Mouse (Mus musculus): ENCODE measurements around the gene Slc19a2. TPM values are rescaled to one million over a fixed set of nuclear protein-coding genes. Genes with fewer than 3 reads are reported as not detected.
"Not testable (repeated sequence)": the region's sequence is repeated elsewhere in the genome, so short reads cannot be mapped to it uniquely, and the experiment has no call there.

The Slc19a2 gene
- polyA plus RNA-seq, 1 experiment, result 8.2 TPM

- WGBS, result 96% methylated on average over 3 of the region's 3 CpGs
- no peaks in the 10 kb centered on the region for H3K36me3 ChIP-seq (ENCODE audit: control insufficient read depth, insufficient read depth, low read length)
- H3K4me1 ChIP-seq (replicated peaks; ENCODE audit: control insufficient read depth, insufficient read depth, low read length), result peaks cover 9% of the 10 kb centered on the region
- DNase-seq, result no peak
- TF ChIP-seq CTCF (IDR thresholded peaks at IDR 0.05; ENCODE audit: borderline replicate concordance, control insufficient read depth, extremely low read depth, insufficient read depth, low read length, poor library complexity) (no peak), POLR2A (IDR thresholded peaks at IDR 0.05; ENCODE audit: control insufficient read depth, extremely low read depth, insufficient read depth, low read length, poor library complexity) (no peak)
- no peak overlapping the region for H3K27ac ChIP-seq (ENCODE audit: control insufficient read depth, insufficient read depth, low read length)
- H3K4me3 ChIP-seq (ENCODE audit: control insufficient read depth, insufficient read depth, low read length), result no peak overlapping the region
- H3K27me3 ChIP-seq (ENCODE audit: control insufficient read depth, insufficient read depth, low read length), result no peaks in the 10 kb centered on the region
These were observed 33.7 kb upstream of the Slc19a2 start for GRCm38 (mm10) chr1:164215097-164215496.

- Histone ChIP-seq H3K27ac (ENCODE audit: control insufficient read depth, insufficient read depth, low read length) (no peak overlapping the region), H3K36me3 (ENCODE audit: control insufficient read depth, insufficient read depth, low read length) (no peaks in the 10 kb centered on the region), H3K27me3 (ENCODE audit: control insufficient read depth, insufficient read depth, low read length) (no peaks in the 10 kb centered on the region), H3K4me1 (replicated peaks; ENCODE audit: control insufficient read depth, insufficient read depth, low read length) (peaks cover 9% of the 10 kb centered on the region), H3K4me3 (ENCODE audit: control insufficient read depth, insufficient read depth, low read length) (no peak overlapping the region)
- WGBS, result 89% methylated on average over 6 of the region's 6 CpGs
- TF ChIP-seq POLR2A (IDR thresholded peaks at IDR 0.05; ENCODE audit: control insufficient read depth, extremely low read depth, insufficient read depth, low read length, poor library complexity) (no peak), CTCF (IDR thresholded peaks at IDR 0.05; ENCODE audit: borderline replicate concordance, control insufficient read depth, extremely low read depth, insufficient read depth, low read length, poor library complexity) (no peak)
- no peak for DNase-seq
These were observed 33.3 kb upstream of the Slc19a2 start for GRCm38 (mm10) chr1:164215540-164215939.

- no peaks in the 10 kb centered on the region for H3K36me3 ChIP-seq (ENCODE audit: control insufficient read depth, insufficient read depth, low read length)
- no peak for TF ChIP-seq CTCF (IDR thresholded peaks at IDR 0.05; ENCODE audit: borderline replicate concordance, control insufficient read depth, extremely low read depth, insufficient read depth, low read length, poor library complexity)
- no peaks in the 10 kb centered on the region for H3K27me3 ChIP-seq (ENCODE audit: control insufficient read depth, insufficient read depth, low read length)
- H3K4me1 ChIP-seq (replicated peaks; ENCODE audit: control insufficient read depth, insufficient read depth, low read length), result peaks cover 9% of the 10 kb centered on the region
- DNase-seq, result peak; percentile 10
- no peak overlapping the region for H3K27ac ChIP-seq (ENCODE audit: control insufficient read depth, insufficient read depth, low read length)
- 8% methylated on average over 15 of the region's 15 CpGs for WGBS
- no peak overlapping the region for H3K4me3 ChIP-seq (ENCODE audit: control insufficient read depth, insufficient read depth, low read length)
These were observed 30.8 kb upstream of the Slc19a2 start for GRCm38 (mm10) chr1:164217791-164218685.

- TF ChIP-seq CTCF (IDR thresholded peaks at IDR 0.05; ENCODE audit: borderline replicate concordance, control insufficient read depth, extremely low read depth, insufficient read depth, low read length, poor library complexity) (no peak), POLR2A (IDR thresholded peaks at IDR 0.05; ENCODE audit: control insufficient read depth, extremely low read depth, insufficient read depth, low read length, poor library complexity) (no peak)
- no peak for DNase-seq
- H3K27ac ChIP-seq (ENCODE audit: control insufficient read depth, insufficient read depth, low read length), result no peak overlapping the region
These were observed 28.6 kb upstream of the Slc19a2 start for GRCm38 (mm10) chr1:164220261-164220660.

GRCm38 (mm10) chr1:164223089-164223488 is 25.8 kb upstream of the Slc19a2 start:
- Histone ChIP-seq H3K27ac (ENCODE audit: control insufficient read depth, insufficient read depth, low read length) (no peak overlapping the region), H3K4me3 (ENCODE audit: control insufficient read depth, insufficient read depth, low read length) (no peak overlapping the region), H3K27me3 (ENCODE audit: control insufficient read depth, insufficient read depth, low read length) (no peaks in the 10 kb centered on the region), H3K4me1 (replicated peaks; ENCODE audit: control insufficient read depth, insufficient read depth, low read length) (peaks cover 5% of the 10 kb centered on the region), H3K36me3 (ENCODE audit: control insufficient read depth, insufficient read depth, low read length) (no peaks in the 10 kb centered on the region)
- no peak for DNase-seq
- TF ChIP-seq POLR2A (IDR thresholded peaks at IDR 0.05; ENCODE audit: control insufficient read depth, extremely low read depth, insufficient read depth, low read length, poor library complexity) (no peak), CTCF (IDR thresholded peaks at IDR 0.05; ENCODE audit: borderline replicate concordance, control insufficient read depth, extremely low read depth, insufficient read depth, low read length, poor library complexity) (no peak)

More at GRCm38 (mm10) chr1:164220261-164220660, 28.6 kb upstream of the Slc19a2 start:
- Histone ChIP-seq H3K4me3 (ENCODE audit: control insufficient read depth, insufficient read depth, low read length) (no peak overlapping the region), H3K4me1 (replicated peaks; ENCODE audit: control insufficient read depth, insufficient read depth, low read length) (peaks cover 9% of the 10 kb centered on the region), H3K27me3 (ENCODE audit: control insufficient read depth, insufficient read depth, low read length) (no peaks in the 10 kb centered on the region), H3K36me3 (ENCODE audit: control insufficient read depth, insufficient read depth, low read length) (no peaks in the 10 kb centered on the region)
- WGBS, result 96% methylated on average over 4 of the region's 4 CpGs

- H3K36me3 ChIP-seq (ENCODE audit: control insufficient read depth, insufficient read depth, low read length); H3K4me1 ChIP-seq (replicated peaks; ENCODE audit: control insufficient read depth, insufficient read depth, low read length); DNase-seq; H3K27me3 ChIP-seq (ENCODE audit: control insufficient read depth, insufficient read depth, low read length); H3K27ac ChIP-seq (ENCODE audit: control insufficient read depth, insufficient read depth, low read length); H3K4me3 ChIP-seq (ENCODE audit: control insufficient read depth, insufficient read depth, low read length): not testable (repeated sequence)
- 95% methylated on average over 2 of the region's 4 CpGs for WGBS
These were observed 16.8 kb upstream of the Slc19a2 start for GRCm38 (mm10) chr1:164231937-164232570.

Measured in thymus, adult 2 months (tissue).